Mouse (Mus musculus): Measurements from ENCODE around the gene Rimklb. TPM values are rescaled to one million over a fixed set of nuclear protein-coding genes. Genes with fewer than 3 reads are reported as not detected.
"Not testable (repeated sequence)": the region's sequence is repeated elsewhere in the genome, so short reads cannot be mapped to it uniquely, and the experiment has no call there.

Rimklb gene
- not detected for total RNA-seq (2018; cell fraction: chromatin; rRNA removed)
- not detected for total RNA-seq (2018; cell fraction: cytosol; rRNA removed)
- total RNA-seq (2018; cell fraction: nucleus; rRNA removed) = not detected
- polyA plus RNA-seq (2018) = not detected in 3 replicates

- no peaks in the 10 kb centered on the region for H3K36me3 ChIP-seq (ENCODE audit: inconsistent target)
- H3K79me2 ChIP-seq (ENCODE audit: inconsistent target) = no peaks in the 10 kb centered on the region
- WGBS (ENCODE audit: missing documents) = 85% methylated on average over 5 of the region's 5 CpGs
- no peak within 1 kb of the TSS for H3K27ac ChIP-seq
- no peak within 1 kb of the TSS for H3K4me3 ChIP-seq (ENCODE audit: inconsistent target)
Observed at GRCm38 (mm10) chr6:122498661-122499060, at the start of gene Rimklb. Gene Rimklb, minus strand, starts transcription at chr6:122498761.

GRCm38 (mm10) chr6:122545948-122546347, 47.4 kb upstream of the Rimklb start:
- Histone ChIP-seq H3K79me2 (ENCODE audit: inconsistent target) (no peaks in the 10 kb centered on the region), H3K36me3 (ENCODE audit: inconsistent target) (no peaks in the 10 kb centered on the region), H3K27ac (no peak overlapping the region), H3K4me3 (ENCODE audit: inconsistent target) (no peak overlapping the region)
- WGBS (ENCODE audit: missing documents) = 84% methylated on average over 10 of the region's 10 CpGs

- no peaks in the 10 kb centered on the region for H3K36me3 ChIP-seq (ENCODE audit: inconsistent target)
- H3K27ac ChIP-seq = no peak overlapping the region; the same call in 1 of the 2 replicates
- H3K79me2 ChIP-seq (ENCODE audit: inconsistent target) = no peaks in the 10 kb centered on the region
- no peak overlapping the region for H3K4me3 ChIP-seq (ENCODE audit: inconsistent target)
- 5% methylated on average over 9 of the region's 9 CpGs for WGBS (ENCODE audit: missing documents)
Observed at GRCm38 (mm10) chr6:122545289-122545882, 46.8 kb upstream of the Rimklb start.

GRCm38 (mm10) chr6:122544672-122545071, 46.1 kb upstream of the Rimklb start:
- Histone ChIP-seq H3K79me2 (ENCODE audit: inconsistent target) (no peaks in the 10 kb centered on the region), H3K36me3 (ENCODE audit: inconsistent target) (no peaks in the 10 kb centered on the region), H3K27ac (no peak overlapping the region), H3K4me3 (ENCODE audit: inconsistent target) (no peak overlapping the region)
- 100% methylated on average over 1 of the region's 1 CpGs for WGBS (ENCODE audit: missing documents)

GRCm38 (mm10) chr6:122543574-122543973, 45.0 kb upstream of the Rimklb start:
- no peak overlapping the region for H3K27ac ChIP-seq
- no peak overlapping the region for H3K4me3 ChIP-seq (ENCODE audit: inconsistent target)
- H3K79me2 ChIP-seq (ENCODE audit: inconsistent target) = no peaks in the 10 kb centered on the region
- WGBS (ENCODE audit: missing documents) = 75% methylated on average over 5 of the region's 5 CpGs
- H3K36me3 ChIP-seq (ENCODE audit: inconsistent target) = no peaks in the 10 kb centered on the region

GRCm38 (mm10) chr6:122542459-122542858, 43.9 kb upstream of the Rimklb start:
- H3K4me3 ChIP-seq (ENCODE audit: inconsistent target); H3K36me3 ChIP-seq (ENCODE audit: inconsistent target); H3K27ac ChIP-seq; H3K79me2 ChIP-seq (ENCODE audit: inconsistent target): not testable (repeated sequence)
- 81% methylated on average over 5 of the region's 5 CpGs for WGBS (ENCODE audit: missing documents)

GRCm38 (mm10) chr6:122539564-122539963, 41.0 kb upstream of the Rimklb start:
- WGBS (ENCODE audit: missing documents) = 95% methylated on average over 9 of the region's 9 CpGs
- H3K36me3 ChIP-seq (ENCODE audit: inconsistent target) = no peaks in the 10 kb centered on the region
- no peaks in the 10 kb centered on the region for H3K79me2 ChIP-seq (ENCODE audit: inconsistent target)
- no peak overlapping the region for H3K27ac ChIP-seq
- H3K4me3 ChIP-seq (ENCODE audit: inconsistent target) = no peak overlapping the region

GRCm38 (mm10) chr6:122534032-122534431, 35.5 kb upstream of the Rimklb start:
- 37% methylated on average over 3 of the region's 3 CpGs for WGBS (ENCODE audit: missing documents)

GRCm38 (mm10) chr6:122532883-122533302, 34.3 kb upstream of the Rimklb start:
- Histone ChIP-seq H3K27ac (no peak overlapping the region), H3K36me3 (ENCODE audit: inconsistent target) (no peaks in the 10 kb centered on the region), H3K79me2 (ENCODE audit: inconsistent target) (no peaks in the 10 kb centered on the region), H3K4me3 (ENCODE audit: inconsistent target) (no peak overlapping the region)
- 21% methylated on average over 4 of the region's 4 CpGs for WGBS (ENCODE audit: missing documents)

More at GRCm38 (mm10) chr6:122534032-122534431, 35.5 kb upstream of the Rimklb start:
- no peak overlapping the region for H3K27ac ChIP-seq
- H3K36me3 ChIP-seq (ENCODE audit: inconsistent target) = no peaks in the 10 kb centered on the region
- no peak overlapping the region for H3K4me3 ChIP-seq (ENCODE audit: inconsistent target)
- no peaks in the 10 kb centered on the region for H3K79me2 ChIP-seq (ENCODE audit: inconsistent target)

GRCm38 (mm10) chr6:122531466-122532174, 33.1 kb upstream of the Rimklb start:
- H3K27ac ChIP-seq = no peak overlapping the region
- no peaks in the 10 kb centered on the region for H3K79me2 ChIP-seq (ENCODE audit: inconsistent target)
- no peaks in the 10 kb centered on the region for H3K36me3 ChIP-seq (ENCODE audit: inconsistent target)
- H3K4me3 ChIP-seq (ENCODE audit: inconsistent target) = no peak overlapping the region
- WGBS (ENCODE audit: missing documents) = 79% methylated on average over 8 of the region's 8 CpGs

GRCm38 (mm10) chr6:122528136-122528535, 29.6 kb upstream of the Rimklb start:
- Histone ChIP-seq H3K4me3 (ENCODE audit: inconsistent target) (no peak overlapping the region), H3K36me3 (ENCODE audit: inconsistent target) (no peaks in the 10 kb centered on the region), H3K27ac (no peak overlapping the region), H3K79me2 (ENCODE audit: inconsistent target) (no peaks in the 10 kb centered on the region)
- WGBS (ENCODE audit: missing documents) = 77% methylated on average over 9 of the region's 11 CpGs

- Histone ChIP-seq H3K27ac (no peak overlapping the region), H3K79me2 (ENCODE audit: inconsistent target) (no peaks in the 10 kb centered on the region), H3K36me3 (ENCODE audit: inconsistent target) (no peaks in the 10 kb centered on the region), H3K4me3 (ENCODE audit: inconsistent target) (no peak overlapping the region)
- WGBS (ENCODE audit: missing documents) = 10% methylated on average over 12 of the region's 12 CpGs
Observed at GRCm38 (mm10) chr6:122527596-122527995, 29.0 kb upstream of the Rimklb start.

- WGBS (ENCODE audit: missing documents) = 93% methylated on average over 7 of the region's 8 CpGs
Observed at GRCm38 (mm10) chr6:122523289-122523688, 24.7 kb upstream of the Rimklb start.

GRCm38 (mm10) chr6:122522595-122522994, 24.0 kb upstream of the Rimklb start:
- H3K27ac ChIP-seq = no peak overlapping the region
- 84% methylated on average over 9 of the region's 9 CpGs for WGBS (ENCODE audit: missing documents)
- no peaks in the 10 kb centered on the region for H3K79me2 ChIP-seq (ENCODE audit: inconsistent target)
- no peak overlapping the region for H3K4me3 ChIP-seq (ENCODE audit: inconsistent target)
- H3K36me3 ChIP-seq (ENCODE audit: inconsistent target) = no peaks in the 10 kb centered on the region

More at GRCm38 (mm10) chr6:122523289-122523688, 24.7 kb upstream of the Rimklb start:
- Histone ChIP-seq H3K36me3 (ENCODE audit: inconsistent target) (no peaks in the 10 kb centered on the region), H3K4me3 (ENCODE audit: inconsistent target) (no peak overlapping the region), H3K79me2 (ENCODE audit: inconsistent target) (no peaks in the 10 kb centered on the region), H3K27ac (no peak overlapping the region)

- WGBS (ENCODE audit: missing documents) = 51% methylated on average over 2 of the region's 2 CpGs
- H3K4me3 ChIP-seq (ENCODE audit: inconsistent target) = no peak overlapping the region
- no peak overlapping the region for H3K27ac ChIP-seq
- no peaks in the 10 kb centered on the region for H3K79me2 ChIP-seq (ENCODE audit: inconsistent target)
- no peaks in the 10 kb centered on the region for H3K36me3 ChIP-seq (ENCODE audit: inconsistent target)
Observed at GRCm38 (mm10) chr6:122519384-122519783, 20.8 kb upstream of the Rimklb start.

Measured in macrophage (primary cell).